Mouse (Mus musculus) frontal cortex, adult 2 months (tissue): ENCODE measurements around the gene Copa. TPM values are rescaled to one million over a fixed set of nuclear protein-coding genes. Genes with fewer than 3 reads are reported as not detected.

Experiments
- DNase-seq, 2 experiments: peaks; one replicate each; pipeline ENCODE4 v3.0.0; 2022; ENCODE audit warnings: low spot score in 1 of 2; ENCODE audit errors: extremely low spot score in 1 of 2
- polyA plus RNA-seq: library from polyadenylated mRNA; depleted of rRNA; stranded (reverse); fragments of >200 nt; gene quantifications from 2 replicates; pipeline ENCODE4 v1.2.3, GENCODE M21; 2012; rRNA removed

Copa gene
- polyA plus RNA-seq, 1 experiment, result 114 TPM

- no peak for DNase-seq
Observed at GRCm38 (mm10) chr1:172134072-172134471, 51.7 kb downstream of the Copa start.

- DNase-seq, result no peak
Observed at GRCm38 (mm10) chr1:172140160-172140559, 57.8 kb downstream of the Copa start.

GRCm38 (mm10) chr1:172140825-172141224 is 58.5 kb downstream of the Copa start:
- DNase-seq, result no peak

DNA sequence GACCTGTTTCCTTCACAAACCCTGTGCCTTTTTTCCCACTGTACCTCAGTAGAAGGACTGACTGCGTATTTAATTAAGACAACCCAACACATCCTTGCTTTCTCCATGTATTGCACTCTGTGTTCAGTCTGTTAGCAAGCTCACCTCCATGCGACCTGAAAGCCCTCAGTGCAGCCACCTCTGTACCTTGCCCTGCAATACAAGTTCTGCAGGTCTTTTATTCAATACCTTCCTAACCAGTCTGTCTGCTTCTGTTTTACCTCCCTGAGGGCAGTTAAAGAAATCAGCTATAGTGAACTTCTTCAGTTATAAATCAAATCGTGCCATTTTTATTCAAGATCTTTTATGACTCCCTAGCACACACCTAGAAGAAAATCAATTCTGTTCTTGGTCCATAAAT is 59.2 kb downstream of the Copa start:
- DNase-seq, result no peak

GRCm38 (mm10) chr1:172143570-172143969 is 61.2 kb downstream of the Copa start:
- DNase-seq, result peak; percentile 54 to 86

DNA sequence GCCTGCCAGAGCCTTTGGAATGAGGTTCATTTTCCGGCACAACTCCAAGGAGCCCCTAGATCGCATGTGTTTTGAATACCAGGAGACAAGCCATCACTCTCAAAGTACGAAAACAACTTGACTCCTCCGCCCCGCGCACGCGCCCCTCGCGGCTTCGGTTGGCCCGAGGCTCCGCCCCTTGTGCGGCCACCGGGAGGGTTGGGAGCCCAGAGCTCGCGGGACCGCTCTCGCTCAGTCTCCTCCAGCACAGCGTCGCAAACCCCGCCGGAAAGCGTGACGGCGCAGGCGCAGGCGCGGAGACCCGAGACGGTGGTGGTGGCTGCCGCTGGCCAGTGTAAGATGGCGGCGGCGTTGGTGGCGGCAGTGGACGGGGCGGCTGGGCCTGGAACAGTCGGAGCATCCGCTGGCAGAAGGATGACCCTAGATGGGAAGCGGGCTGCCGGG is 65.5 kb downstream of the Copa start, which contains the start of gene Dcaf8:
Gene Dcaf8 (plus strand): TSS at position 250 of the 444 bp plus-strand sequence.
- peak; percentile 90 to 96 for DNase-seq

- peak in 1 of 2 experiments; percentile 36 for DNase-seq
Observed at GRCm38 (mm10) chr1:172148279-172148954, 66.1 kb downstream of the Copa start.

GRCm38 (mm10) chr1:172148955-172149815 is 66.9 kb downstream of the Copa start:
- DNase-seq, result no peak

DNA sequence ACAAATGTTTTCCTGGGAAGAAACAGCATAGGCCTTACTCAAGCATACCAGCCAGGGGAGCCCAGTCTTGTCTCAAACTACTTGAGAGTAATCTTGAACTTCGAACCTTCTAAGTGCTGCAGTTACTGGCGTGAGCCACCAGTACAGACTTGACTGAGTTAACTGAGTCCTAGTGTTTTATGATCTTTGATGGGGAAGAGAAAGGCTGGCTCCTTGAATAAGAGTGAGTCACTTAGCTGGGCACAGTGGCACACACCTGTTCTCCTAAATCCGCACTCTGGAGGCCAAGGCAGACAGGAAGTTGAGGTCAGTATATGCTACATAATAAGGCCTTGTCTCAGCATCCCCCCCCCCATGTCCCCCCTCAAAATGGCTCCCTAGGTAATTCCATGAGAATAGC is 72.2 kb downstream of the Copa start:
- no peak for DNase-seq

- no peak for DNase-seq
Observed at GRCm38 (mm10) chr1:172155518-172155917, 73.2 kb downstream of the Copa start.

DNA sequence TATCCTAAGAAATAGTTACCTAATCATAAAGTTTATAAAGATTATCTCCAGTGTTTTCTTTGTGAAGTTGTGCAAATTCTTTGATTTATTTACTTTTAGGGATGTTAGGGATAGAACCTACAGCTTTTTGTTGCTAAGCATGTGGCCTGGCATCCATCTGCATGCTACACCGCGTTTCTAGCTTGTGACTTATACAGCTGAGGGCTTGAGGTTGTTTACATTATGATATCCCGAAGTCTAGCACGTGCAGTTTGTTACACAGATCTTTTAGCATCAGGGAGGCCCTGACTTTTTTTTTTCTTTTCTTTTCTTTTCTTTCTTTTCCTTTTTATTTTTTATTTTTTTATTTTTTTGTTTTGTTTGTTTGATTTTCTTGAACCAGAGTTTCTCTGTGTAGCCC is 77.6 kb downstream of the Copa start:
- no peak for DNase-seq

DNA sequence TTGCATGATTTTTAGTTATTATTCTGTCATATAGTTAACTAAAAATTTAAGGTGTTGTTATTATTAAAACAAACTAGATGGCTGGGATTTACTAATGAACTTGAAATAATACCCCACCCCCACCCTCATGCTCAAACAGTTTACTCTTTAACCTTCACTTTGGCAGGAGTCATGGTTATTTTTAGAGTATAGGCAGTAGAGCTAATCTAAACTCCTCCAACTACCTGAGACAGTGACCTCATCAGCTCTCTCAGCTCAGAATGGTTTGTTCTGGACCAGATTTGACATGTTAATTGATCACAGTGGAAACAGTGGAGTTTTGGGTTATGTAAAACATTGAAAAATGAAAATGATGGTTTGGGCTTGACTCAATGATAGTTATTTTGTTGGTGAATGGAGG is 78.2 kb downstream of the Copa start:
- no peak for DNase-seq

GRCm38 (mm10) chr1:172162009-172162408 is 79.7 kb downstream of the Copa start:
- peak; percentile 20 to 59 for DNase-seq

DNA sequence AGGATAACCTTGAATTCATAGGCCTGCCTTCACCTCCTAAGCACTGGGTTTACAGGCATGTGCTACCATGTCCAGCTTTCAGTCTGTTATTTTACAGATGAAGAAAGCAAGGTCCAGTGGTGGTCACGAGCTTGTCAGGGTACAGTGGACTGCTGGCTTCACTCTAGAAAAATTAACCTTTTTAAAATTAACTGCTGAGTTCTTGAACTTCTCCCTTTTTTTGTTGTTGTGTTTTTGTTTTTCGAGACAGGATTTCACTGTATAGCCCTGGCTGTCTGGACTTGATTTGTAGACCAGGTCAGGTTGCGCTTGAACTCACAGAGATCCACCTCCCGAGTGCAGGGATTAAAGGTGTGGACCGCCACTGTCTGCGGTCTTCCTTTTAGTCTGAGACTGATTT is 80.6 kb downstream of the Copa start:
- DNase-seq, result no peak

- no peak for DNase-seq
Observed at GRCm38 (mm10) chr1:172167911-172168310, 85.6 kb downstream of the Copa start.

GRCm38 (mm10) chr1:172169809-172170208 is 87.5 kb downstream of the Copa start:
- DNase-seq, result no peak

Other genes starting within 250 kb of the Copa start
- gene Cd84, start 242.8 kb upstream of the Copa start, polyA plus RNA-seq, result 1.7 and 3.4 TPM in 2 replicates
- gene Gm10521, start 186.9 kb upstream of the Copa start, polyA plus RNA-seq, result 0.12 and 0.17 TPM in 2 replicates
- gene Slamf6, start 165.0 kb upstream of the Copa start, polyA plus RNA-seq, result 0.32 and 0.44 TPM in 2 replicates
- 11.5 and 13.4 TPM in 2 replicates for gene Vangl2, start 54.1 kb upstream of the Copa start, polyA plus RNA-seq
- gene Nhlh1, start 25.0 kb upstream of the Copa start, polyA plus RNA-seq, result 0.30 and 0.50 TPM in 2 replicates
- 82.6 and 88.1 TPM in 2 replicates for gene Ncstn, start 266 bp downstream of the Copa start, polyA plus RNA-seq
- 81.2 and 84.3 TPM in 2 replicates for gene Pex19, start 44.2 kb downstream of the Copa start, polyA plus RNA-seq
- gene Dcaf8, start 65.6 kb downstream of the Copa start, polyA plus RNA-seq, result 92.6 and 102 TPM in 2 replicates
- 538 and 542 TPM in 2 replicates for gene Pea15a, start 124.3 kb downstream of the Copa start, polyA plus RNA-seq
- 1.4 TPM in 2 replicates for gene Casq1, start 137.3 kb downstream of the Copa start, polyA plus RNA-seq
- gene Atp1a4, start 175.9 kb downstream of the Copa start, polyA plus RNA-seq, result not detected in 2 replicates
- gene Igsf8, start 179.1 kb downstream of the Copa start, polyA plus RNA-seq, result 230 and 251 TPM in 2 replicates
- gene Atp1a2, start 215.5 kb downstream of the Copa start, polyA plus RNA-seq, result 495 and 562 TPM in 2 replicates
- gene Kcnj9, start 246.8 kb downstream of the Copa start, polyA plus RNA-seq, result 102 and 111 TPM in 2 replicates